Mouse (Mus musculus) bone marrow, adult 2 months (tissue): ENCODE results near the gene Olfr983. TPM values are rescaled to one million over a fixed set of nuclear protein-coding genes. Genes with fewer than 3 reads are reported as not detected.
A peak's percentile ranks its signal among the peaks of the same experiment; 100 is the strongest.

Experiments
- H3K27ac ChIP-seq: fragments of 200-500 bp; 2 replicates; pipeline ENCODE4 v1.5.1; 2012; ENCODE audit warnings: low read depth, mild to moderate bottlenecking, control low read depth, inconsistent platforms, low read length; ENCODE audit not compliant: control insufficient read depth, poor library complexity, insufficient read depth
- H3K4me1 ChIP-seq: fragments of 200-500 bp; 2 replicates; pipeline ENCODE4 v1.6.1; 2011; ENCODE audit warnings: low read length; ENCODE audit not compliant: control insufficient read depth, insufficient read depth
- H3K4me3 ChIP-seq: fragments of 200-500 bp; replicated peaks from 2 replicates; pipeline ENCODE3; 2011; ENCODE audit warnings: mild to moderate bottlenecking, low read depth, low read length, control low read depth; ENCODE audit not compliant: control insufficient read depth
- CTCF ChIP-seq: fragments of 200-500 bp; IDR thresholded peaks from 2 replicates; pipeline ENCODE4 v1.5.1; 2011; ENCODE audit warnings: low read length, control low read depth; ENCODE audit not compliant: control insufficient read depth, insufficient read depth
- POLR2A ChIP-seq: fragments of 200-500 bp; IDR thresholded peaks from 2 replicates; pipeline ENCODE4 v1.6.1; 2011; ENCODE audit warnings: low read depth, mild to moderate bottlenecking, control low read depth, low read length, borderline replicate concordance; ENCODE audit not compliant: control insufficient read depth
- WGBS: fragments of 180-500 bp; shearing (Covaris S2); methylation state at CpG from one replicate; pipeline ENCODE4 v1.1.7; 2018; 5-methylcytosine and 5-hydroxymethylcytosine counted together
- polyA plus RNA-seq: library from polyadenylated mRNA; stranded (reverse); fragments of >200 nt; gene quantifications from 2 replicates; pipeline ENCODE4 v1.2.4, GENCODE M21; 2011; ENCODE audit warnings: low replicate concordance; ENCODE audit not compliant: missing spikeins, insufficient read depth, insufficient read length

The Olfr983 gene
- polyA plus RNA-seq, result not detected in 2 replicates

GRCm38 (mm10) chr9:40093495-40093894 lies at the start of gene Olfr983:
TSS of gene Olfr983 (minus strand) at chr9:40093595.
- H3K27ac ChIP-seq, result no peak within 1 kb of the TSS
- 79% methylated on average over 2 of the region's 2 CpGs for WGBS
- no peak within 1 kb of the TSS for H3K4me3 ChIP-seq
- H3K4me1 ChIP-seq, result no peaks in the 10 kb centered on the region
- TF ChIP-seq CTCF (no peak), POLR2A (no peak)

DNA sequence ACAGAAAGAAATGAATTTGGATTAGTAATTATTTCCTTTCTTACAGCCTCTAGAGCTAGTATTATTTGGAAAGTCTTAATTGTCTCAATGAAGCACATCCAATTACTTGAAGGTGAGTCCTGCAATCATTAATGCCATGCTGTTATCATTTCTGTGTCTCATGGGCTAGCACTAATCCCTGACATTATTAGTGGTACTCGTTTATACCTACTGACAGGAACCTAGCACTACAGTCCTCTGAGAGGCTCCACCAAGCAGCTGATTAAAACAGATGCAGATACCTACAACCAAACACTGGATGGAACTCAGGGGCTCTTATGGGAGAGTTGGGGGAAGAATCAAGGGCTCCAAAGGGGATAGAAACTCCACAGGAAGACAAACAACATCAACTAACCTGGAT lies 48.1 kb upstream of the Olfr983 start:
- no peaks in the 10 kb centered on the region for H3K4me1 ChIP-seq
- no peak overlapping the region for H3K4me3 ChIP-seq
- WGBS, result 46% methylated on average over 1 of the region's 1 CpGs
- no peak for TF ChIP-seq CTCF
- TF ChIP-seq POLR2A, result no peak
- H3K27ac ChIP-seq, result no peak overlapping the region

GRCm38 (mm10) chr9:40139484-40139883 lies 46.1 kb upstream of the Olfr983 start:
- WGBS, result 67% methylated on average over 4 of the region's 4 CpGs
- Histone ChIP-seq H3K4me3 (no peak overlapping the region), H3K4me1 (no peaks in the 10 kb centered on the region), H3K27ac (no peak overlapping the region)
- TF ChIP-seq POLR2A (no peak), CTCF (no peak)

- H3K4me3 ChIP-seq, result no peak overlapping the region
- TF ChIP-seq CTCF (no peak), POLR2A (no peak)
- no peaks in the 10 kb centered on the region for H3K4me1 ChIP-seq
- H3K27ac ChIP-seq, result no peak overlapping the region
- WGBS, result 28% methylated on average over 6 of the region's 6 CpGs
Observed at GRCm38 (mm10) chr9:40136987-40137688, 43.7 kb upstream of the Olfr983 start.

- no peaks in the 10 kb centered on the region for H3K4me1 ChIP-seq
- no peak overlapping the region for H3K27ac ChIP-seq
- TF ChIP-seq CTCF, result no peak
- no peak for TF ChIP-seq POLR2A
- no peak overlapping the region for H3K4me3 ChIP-seq
- 74% methylated on average over 1 of the region's 1 CpGs for WGBS
Observed at GRCm38 (mm10) chr9:40130556-40130955, 37.2 kb upstream of the Olfr983 start.

GRCm38 (mm10) chr9:40130084-40130483 lies 36.7 kb upstream of the Olfr983 start, which contains the start of gene Olfr985:
TSS of gene Olfr985 (minus strand) at chr9:40130184.
- Histone ChIP-seq H3K4me1 (no peaks in the 10 kb centered on the region), H3K4me3 (no peak within 1 kb of the TSS), H3K27ac (no peak within 1 kb of the TSS)
- TF ChIP-seq CTCF, result no peak
- WGBS, result 85% methylated on average over 1 of the region's 1 CpGs

DNA sequence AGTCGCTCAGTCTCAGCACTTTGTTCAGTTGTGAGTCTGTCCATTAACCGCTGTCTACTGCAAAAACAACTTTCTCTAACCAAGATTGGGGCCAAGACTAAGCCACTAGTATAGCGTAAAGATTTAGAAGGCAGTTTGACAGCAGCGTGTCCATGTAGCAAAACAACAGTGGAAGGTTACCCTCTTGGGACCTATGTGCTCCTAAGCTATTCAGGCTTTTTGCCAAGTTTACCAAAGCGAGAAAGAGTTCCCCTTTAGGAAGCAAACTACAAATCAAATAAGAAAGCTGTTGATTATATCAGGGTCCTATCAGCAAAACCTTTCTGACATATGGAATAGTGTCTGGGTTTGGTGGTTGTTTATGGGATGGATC lies 23.9 kb upstream of the Olfr983 start:
- Histone ChIP-seq H3K4me3 (peak overlapping the region; percentile 21), H3K27ac (peak overlapping the region; percentile 61; the same call in 1 of the 2 replicates), H3K4me1 (peaks cover 2% of the 10 kb centered on the region; the same call in 1 of the 2 replicates)
- TF ChIP-seq POLR2A (no peak), CTCF (no peak)
- 20% methylated on average over 5 of the region's 5 CpGs for WGBS

- no peak for TF ChIP-seq POLR2A
- no peak for TF ChIP-seq CTCF
- peak overlapping the region; percentile 21 for H3K4me3 ChIP-seq
- H3K4me1 ChIP-seq, result peaks cover 2% of the 10 kb centered on the region; the same call in 1 of the 2 replicates
- WGBS, result 12% methylated on average over 10 of the region's 10 CpGs
- peak overlapping the region; percentile 61; the same call in 1 of the 2 replicates for H3K27ac ChIP-seq
Observed at GRCm38 (mm10) chr9:40116645-40117286, 23.4 kb upstream of the Olfr983 start.

DNA sequence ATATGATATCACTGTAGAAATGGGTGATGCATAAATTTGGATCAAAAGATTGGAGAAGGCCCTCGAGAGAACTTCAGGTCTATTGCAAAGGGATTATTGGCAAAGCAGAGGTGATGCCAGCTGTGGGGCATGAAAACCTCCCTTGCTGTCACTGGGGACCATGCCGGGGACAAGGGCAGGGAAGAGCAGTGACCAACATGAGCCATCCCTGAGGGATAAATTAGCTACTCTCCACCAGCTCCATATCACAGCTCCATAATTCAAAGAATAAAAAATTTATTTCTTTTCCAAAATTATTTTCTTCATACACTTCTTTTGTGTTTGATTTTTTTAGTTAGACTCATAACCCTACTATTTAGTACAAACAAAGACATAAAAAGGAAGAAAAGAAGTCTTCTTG lies 20.7 kb upstream of the Olfr983 start, which contains the start of gene Olfr984:
Olfr984 (minus strand) TSS at position 101 of the 400 bp plus-strand sequence.
- no peak within 1 kb of the TSS for H3K27ac ChIP-seq
- TF ChIP-seq CTCF (no peak), POLR2A (no peak)
- peaks cover 2% of the 10 kb centered on the region; the same call in 1 of the 2 replicates for H3K4me1 ChIP-seq
- WGBS, result 83% methylated on average over 2 of the region's 2 CpGs
- no peak within 1 kb of the TSS for H3K4me3 ChIP-seq
